Comparison of ENCODE assay signal across 9 mouse cellular contexts in genomic region chr6:131382232-131382983, GRCm38 (mm10). TPM values are rescaled to one million over a fixed set of nuclear protein-coding genes. Genes with fewer than 3 reads are reported as not detected.
DNase-seq lines count a peak whose midpoint lies in the region; ATAC-seq and TF ChIP-seq lines count a peak whose summit lies in the region.
"Had no signal": no experiment of that assay in that cellular context is flagged by ENCODE, and none has a peak within 500 bp of the region (broad histone marks: within the 10 kb centered on the region; RNA-seq: fewer than 3 reads in every experiment).

No protein-coding gene starts in this region.

- peaks cover 68% of the 10 kb centered on the region for H3K36me3 ChIP-seq in liver, embryonic 12.5 days
- H3K36me3 ChIP-seq in liver, embryonic 11.5 days (ENCODE audit: control insufficient read depth, insufficient read depth, low read length), result peaks cover 34% of the 10 kb centered on the region
- peaks cover 27% of the 10 kb centered on the region; the same call in 1 of the 2 replicates for H3K36me3 ChIP-seq in kidney, postnatal 0 days (ENCODE audit: insufficient read depth, low read length)
- H3K36me3 ChIP-seq in neural tube, embryonic 15.5 days, result peaks cover 39% of the 10 kb centered on the region

- H3K9me3 ChIP-seq in liver, embryonic 12.5 days (replicated peaks), result no peaks in the 10 kb centered on the region
- H3K9me3 ChIP-seq in liver, embryonic 11.5 days (ENCODE audit: control insufficient read depth, low read length), result no peaks in the 10 kb centered on the region
- no peaks in the 10 kb centered on the region for H3K9me3 ChIP-seq in kidney, postnatal 0 days (replicated peaks; ENCODE audit: low read length)
- no peaks in the 10 kb centered on the region for H3K9me3 ChIP-seq in neural tube, embryonic 15.5 days (replicated peaks)
- H3K9me3 ChIP-seq: lung, embryonic 15.5 days had no signal

- no peak overlapping the region for H3K4me3 ChIP-seq in liver, embryonic 12.5 days
- H3K4me3 ChIP-seq in liver, embryonic 11.5 days (ENCODE audit: low read depth, low read length), result no peak overlapping the region
- H3K4me3 ChIP-seq in kidney, postnatal 0 days (replicated peaks; ENCODE audit: low read depth, low read length), result no peak overlapping the region
- H3K4me3 ChIP-seq in neural tube, embryonic 15.5 days (replicated peaks), result no peak overlapping the region
- H3K4me3 ChIP-seq: lung, embryonic 15.5 days had no signal

- peaks cover 50% of the 10 kb centered on the region for H3K4me1 ChIP-seq in liver, embryonic 12.5 days
- peaks cover 30% of the 10 kb centered on the region for H3K4me1 ChIP-seq in liver, embryonic 11.5 days (replicated peaks; ENCODE audit: control insufficient read depth, insufficient read depth, low read length)
- H3K4me1 ChIP-seq in kidney, postnatal 0 days (replicated peaks; ENCODE audit: insufficient read depth, low read length), result peaks cover 30% of the 10 kb centered on the region
- peaks cover 38% of the 10 kb centered on the region for H3K4me1 ChIP-seq in neural tube, embryonic 15.5 days

- WGBS in liver, embryonic 12.5 days (ENCODE audit: insufficient replicate concordance), result 67% methylated on average over 14 of the region's 14 CpGs
- 77% methylated on average over 14 of the region's 14 CpGs for WGBS in liver, embryonic 11.5 days
- 20% methylated on average over 14 of the region's 14 CpGs for WGBS in kidney, postnatal 0 days
- WGBS in neural tube, embryonic 15.5 days, result 38% methylated on average over 14 of the region's 14 CpGs

- ATAC-seq in liver, embryonic 12.5 days, result no peak
- ATAC-seq in liver, embryonic 11.5 days (replicated peaks; ENCODE audit: low FRiP score), result no peak
- peak; percentile 84 for ATAC-seq in kidney, postnatal 0 days (replicated peaks; ENCODE audit: low FRiP score, low read depth)
- 0 out of 2 replicates have a peak, but pooled peaks have one; percentile 28 for ATAC-seq in neural tube, embryonic 15.5 days (ENCODE audit: low FRiP score)

- TF ChIP-seq CTCF in kidney, postnatal 0 days (IDR thresholded peaks at IDR 0.05; ENCODE audit: low read depth), result peak; percentile 52

- peak overlapping the region; percentile 77 for H3K4me2 ChIP-seq in liver, embryonic 12.5 days
- H3K4me2 ChIP-seq in liver, embryonic 11.5 days, result no peak overlapping the region
- H3K4me2 ChIP-seq in kidney, postnatal 0 days (ENCODE audit: low read length), result peak overlapping the region; percentile 32; the same call in 1 of the 2 replicates
- peak overlapping the region; percentile 22 for H3K4me2 ChIP-seq in neural tube, embryonic 15.5 days
- H3K4me2 ChIP-seq: lung, embryonic 15.5 days had no signal

- DNase-seq in liver, embryonic 11.5 days (ENCODE audit: low spot score), result no peak
- peak; percentile 72 for DNase-seq in cerebellum, adult 11-12 months
- peak; percentile 32 to 61 for DNase-seq in gastrocnemius, postnatal 4 days (ENCODE audit: low spot score in 2 of 2)
- peak; percentile 83 for DNase-seq in kidney, postnatal 0 days (ENCODE audit: low spot score)
- no peak for DNase-seq in thymus, adult 18-20 months
- DNase-seq in layer of hippocampus, postnatal 14 days (ENCODE audit: low spot score in 2 of 2), result no peak

- no peak overlapping the region for H3K27ac ChIP-seq in liver, embryonic 12.5 days
- H3K27ac ChIP-seq in liver, embryonic 11.5 days (ENCODE audit: low read depth, low read length), result no peak overlapping the region
- peak overlapping the region; percentile 73 for H3K27ac ChIP-seq in kidney, postnatal 0 days
- H3K27ac ChIP-seq in neural tube, embryonic 15.5 days (replicated peaks), result peak overlapping the region; percentile 48; the same call in 1 of the 2 replicates
- H3K27ac ChIP-seq: lung, embryonic 15.5 days had no signal

- no peak overlapping the region for H3K9ac ChIP-seq in liver, embryonic 12.5 days
- no peak overlapping the region; the same call in 1 of the 2 replicates for H3K9ac ChIP-seq in liver, embryonic 11.5 days (ENCODE audit: low read depth, low read length)
- H3K9ac ChIP-seq in kidney, postnatal 0 days (ENCODE audit: low read depth, low read length), result no peak overlapping the region
- H3K9ac ChIP-seq in neural tube, embryonic 15.5 days (replicated peaks), result no peak overlapping the region
- H3K9ac ChIP-seq: lung, embryonic 15.5 days had no signal

- no peaks in the 10 kb centered on the region for H3K27me3 ChIP-seq in liver, embryonic 12.5 days (replicated peaks)
- no peaks in the 10 kb centered on the region for H3K27me3 ChIP-seq in liver, embryonic 11.5 days (replicated peaks; ENCODE audit: control insufficient read depth, insufficient read depth, low read length)
- no peaks in the 10 kb centered on the region for H3K27me3 ChIP-seq in kidney, postnatal 0 days (ENCODE audit: insufficient read depth, low read length)
- no peaks in the 10 kb centered on the region for H3K27me3 ChIP-seq in neural tube, embryonic 15.5 days (replicated peaks)
- H3K27me3 ChIP-seq: lung, embryonic 15.5 days had no signal

RNA-seq across cellular contexts. Expression of gene Ybx3, which starts 5.9 kb away (rescaled TPM):
- 88.6 and 105 TPM in 2 replicates for polyA plus RNA-seq in liver, embryonic 12.5 days (2016; fragmentation: Nextera tagmentation; extraction: Ambion mirVana)
- polyA plus RNA-seq in liver, embryonic 11.5 days (2014; fragmentation: Nextera tagmentation; extraction: Ambion mirVana), result 104 and 125 TPM in 2 replicates
- total RNA-seq in gastrocnemius, postnatal 4 days (2021), result 100 to 1,000 TPM; 475 to 482 TPM
- 51.5 and 65.9 TPM in 2 replicates for polyA plus RNA-seq in kidney, postnatal 0 days (2015; fragmentation: Nextera tagmentation; extraction: Ambion mirVana)
- polyA plus RNA-seq in neural tube, embryonic 15.5 days (2015; fragmentation: Nextera tagmentation; extraction: Ambion mirVana), result 23.2 and 25.8 TPM in 2 replicates
- 10 to 100 TPM; 70.0 to 72.3 TPM for total RNA-seq in layer of hippocampus, postnatal 14 days (2021)

RNA-seq across cellular contexts. Expression of gene Styk1, which starts 29.0 kb away (rescaled TPM):
- polyA plus RNA-seq in liver, embryonic 12.5 days (2016; fragmentation: Nextera tagmentation; extraction: Ambion mirVana), result 0.65 and 1.1 TPM in 2 replicates
- polyA plus RNA-seq in liver, embryonic 11.5 days (2014; fragmentation: Nextera tagmentation; extraction: Ambion mirVana), result 1.1 TPM in 2 replicates
- 1 to 10 TPM in 1 of 2 experiments, under 1 TPM in 1; 0.41 to 1.5 TPM for total RNA-seq in gastrocnemius, postnatal 4 days (2021)
- polyA plus RNA-seq in kidney, postnatal 0 days (2015; fragmentation: Nextera tagmentation; extraction: Ambion mirVana), result 3.2 and 3.6 TPM in 2 replicates
- polyA plus RNA-seq in neural tube, embryonic 15.5 days (2015; fragmentation: Nextera tagmentation; extraction: Ambion mirVana), result 4.2 and 5.4 TPM in 2 replicates
- 1 to 10 TPM; 2.8 to 5.1 TPM for total RNA-seq in layer of hippocampus, postnatal 14 days (2021)

Comparison
In these comparisons a context has a peak if more than half of its experiments do, and no peak if none do; other contexts are left out.
1. ATAC-seq: peak in kidney, postnatal 0 days (single experiment) and neural tube, embryonic 15.5 days (single experiment); none in liver, embryonic 12.5 days (single experiment) and liver, embryonic 11.5 days (single experiment).
2. H3K27ac ChIP-seq: peak in kidney, postnatal 0 days (single experiment) and neural tube, embryonic 15.5 days (single experiment); none in liver, embryonic 12.5 days (single experiment) and liver, embryonic 11.5 days (single experiment).
3. DNase-seq: peak in cerebellum, adult 11-12 months (single experiment), gastrocnemius, postnatal 4 days (2 of 2) and kidney, postnatal 0 days (single experiment); none in liver, embryonic 11.5 days (single experiment), thymus, adult 18-20 months (0 of 2) and layer of hippocampus, postnatal 14 days (0 of 2).